Mouse (Mus musculus) thymus, adult 2 months (tissue): ENCODE measurements around the gene Boc.

Experiments used
- CTCF ChIP-seq: fragments of 200-500 bp; IDR thresholded peaks from 2 replicates; pipeline ENCODE4 v1.5.1; 2012; ENCODE audit warnings: mild to moderate bottlenecking, control low read depth, low read length, moderate library complexity, borderline replicate concordance; ENCODE audit not compliant: control insufficient read depth, poor library complexity, insufficient read depth; ENCODE audit errors: extremely low read depth
- POLR2A ChIP-seq: fragments of 200-500 bp; IDR thresholded peaks from 2 replicates; pipeline ENCODE4 v1.6.1; 2012; ENCODE audit warnings: mild to moderate bottlenecking, low read length, control low read depth, moderate library complexity; ENCODE audit not compliant: control insufficient read depth, poor library complexity, insufficient read depth; ENCODE audit errors: extremely low read depth

DNA sequence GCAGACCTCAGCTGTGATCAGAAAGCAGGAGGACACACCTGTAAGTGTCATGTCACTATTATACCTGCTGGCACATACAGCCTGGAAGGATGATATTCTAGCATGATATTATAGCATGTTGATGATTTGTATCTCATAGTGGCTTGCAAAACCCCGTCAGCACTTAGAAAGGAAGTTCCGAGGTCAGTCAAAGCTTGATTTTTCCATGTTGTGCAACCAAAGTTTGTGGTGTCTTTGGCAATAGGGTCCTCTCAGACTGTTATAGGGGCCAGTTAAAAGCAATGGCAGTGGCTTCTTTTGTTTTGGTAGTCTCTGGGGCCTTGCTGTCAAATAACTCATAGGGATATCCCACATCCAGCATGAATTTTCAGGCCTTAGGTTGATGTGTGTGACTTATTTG is 100.8 kb downstream of the Boc start:
- no peak for TF ChIP-seq CTCF
- no peak for TF ChIP-seq POLR2A
